Mouse (Mus musculus) testis, adult 2 months (tissue): ENCODE results near the gene Cmss1.

Experiments used
- CTCF ChIP-seq: fragments of 200-500 bp; IDR thresholded peaks from 2 replicates; pipeline ENCODE4 v1.5.1; 2012; ENCODE audit warnings: low read depth, mild to moderate bottlenecking, inconsistent platforms, low read length, moderate library complexity; ENCODE audit not compliant: control insufficient read depth, insufficient read depth, insufficient replicate concordance
- POLR2A ChIP-seq: fragments of 200-500 bp; IDR thresholded peaks from 2 replicates; pipeline ENCODE4 v1.6.1; 2012; ENCODE audit warnings: low read depth, mild to moderate bottlenecking, inconsistent platforms, low read length, moderate library complexity; ENCODE audit not compliant: control insufficient read depth

DNA sequence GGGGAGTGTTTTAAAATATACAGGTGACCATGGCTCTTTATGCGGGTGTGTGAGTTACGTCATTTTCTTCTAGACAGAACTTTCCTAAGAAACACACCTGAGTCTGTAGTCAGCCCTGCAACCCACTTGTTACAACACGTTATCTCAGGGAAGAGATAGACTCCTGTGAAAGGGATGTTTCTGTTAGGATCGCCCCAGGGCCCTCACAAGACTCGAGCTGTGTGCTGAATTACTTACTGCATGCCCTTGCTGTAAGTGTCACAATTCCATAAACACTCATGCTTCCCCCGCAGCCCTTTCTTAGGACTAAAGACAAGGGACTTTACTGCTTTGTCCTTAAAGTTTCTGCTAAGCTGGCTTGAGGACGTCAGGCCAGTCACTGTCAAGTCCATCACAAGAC lies 274.4 kb downstream of the Cmss1 start:
- TF ChIP-seq POLR2A, result no peak
- TF ChIP-seq CTCF, result no peak
